Mouse (Mus musculus): ENCODE results near the gene Phf10.
"Not testable (repeated sequence)": the region's sequence is repeated elsewhere in the genome, so short reads cannot be mapped to it uniquely, and the experiment has no call there.

- TF ChIP-seq EP300, CTCF (IDR thresholded peaks at IDR 0.05; ENCODE audit: low read depth): not testable (repeated sequence)
Observed at GRCm38 (mm10) chr17:15009088-15009487, 48.0 kb upstream of the Phf10 start.
